Mouse (Mus musculus): ENCODE measurements around the gene Nus1.

GRCm38 (mm10) chr10:52427634-52428415 is 10.5 kb downstream of the Nus1 start:
- no peak for TF ChIP-seq MYOD1 (IDR thresholded peaks at IDR 0.05; ENCODE audit: control insufficient read depth in 1 of 3, insufficient read length in 2 of 3, low read depth in 2 of 3)
- TF ChIP-seq E2F4 (IDR thresholded peaks at IDR 0.05; ENCODE audit: insufficient read depth): no peak
- no peak for TF ChIP-seq MAX (IDR thresholded peaks at IDR 0.05; ENCODE audit: low read depth)
- no peak for TF ChIP-seq MYOG (IDR thresholded peaks at IDR 0.05; ENCODE audit: control insufficient read depth in 1 of 3, insufficient read depth in 1 of 3, insufficient read length in 2 of 3, low read depth in 2 of 3)
- no peak for TF ChIP-seq POLR2A (IDR thresholded peaks at IDR 0.05; ENCODE audit: insufficient read length, low read depth)
- TF ChIP-seq TCF12 (IDR thresholded peaks at IDR 0.05; ENCODE audit: insufficient read depth, poor library complexity, severe bottlenecking): no peak
- TF ChIP-seq USF1 (IDR thresholded peaks at IDR 0.05; ENCODE audit: low read depth): no peak
- TF ChIP-seq CEBPB (IDR thresholded peaks at IDR 0.05; ENCODE audit: insufficient read depth, poor library complexity, severe bottlenecking): no peak
